Mouse (Mus musculus) small intestine, adult 2 months (tissue): ENCODE data around the gene Adk.

Experiments
- CTCF ChIP-seq: fragments of 200-500 bp; IDR thresholded peaks from 2 replicates; pipeline ENCODE4 v1.5.1; 2012; ENCODE audit warnings: low read depth, mild to moderate bottlenecking, control low read depth, inconsistent platforms, low read length, moderate library complexity, mixed read lengths; ENCODE audit not compliant: insufficient replicate concordance, insufficient read length; ENCODE audit errors: extremely low read depth
- POLR2A ChIP-seq: fragments of 200-500 bp; IDR thresholded peaks from 2 replicates; pipeline ENCODE4 v1.6.1; 2012; ENCODE audit warnings: low read depth, mild to moderate bottlenecking, control low read depth, inconsistent platforms, low read length, moderate library complexity

DNA sequence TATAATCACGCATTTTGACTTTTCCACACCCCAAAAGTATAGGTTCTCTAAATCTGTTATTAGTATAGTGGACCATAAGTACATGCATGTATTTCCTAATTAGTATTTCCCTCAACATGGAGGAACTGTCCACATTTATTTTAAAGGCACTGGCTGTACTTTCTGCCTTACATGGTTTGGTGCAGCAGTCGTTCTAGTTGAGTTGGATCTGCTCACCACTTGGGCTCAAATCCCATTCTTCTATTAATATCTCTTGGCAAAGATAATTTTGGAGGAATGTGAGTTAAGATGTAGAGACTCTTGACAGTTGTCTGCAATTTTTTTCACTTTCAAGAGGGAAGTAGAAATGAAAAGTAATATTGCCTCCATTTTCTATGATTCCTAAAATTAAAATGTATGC, 314.7 kb downstream of the Adk start:
- TF ChIP-seq POLR2A (no peak), CTCF (no peak)
